Mouse (Mus musculus): ENCODE measurements at regions not wholly inside any gene's neighbourhood (a gene's known extent, or its start where the extent isn't known, plus 50 kb on each side); places are given as distances from the start of the nearest gene placed in this dataset.

DNA sequence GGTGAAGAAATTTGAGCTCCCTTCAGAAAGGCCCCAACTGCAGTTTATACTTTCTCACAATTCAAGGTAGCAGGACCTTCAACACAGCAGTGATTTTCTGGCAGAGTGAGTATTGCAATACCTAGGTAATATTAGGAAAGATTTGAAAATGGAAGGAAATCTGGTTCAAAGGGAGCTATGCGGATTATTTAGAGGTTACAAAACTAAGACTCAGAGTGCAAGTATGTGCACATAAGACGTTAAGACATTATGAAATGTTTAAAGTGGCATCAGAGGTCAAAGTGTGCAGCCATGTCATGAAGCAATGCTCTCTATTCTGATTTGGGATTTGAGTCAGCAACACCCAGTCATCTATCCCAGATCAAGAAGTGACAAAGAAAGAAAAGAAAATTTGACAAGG lies 164.6 kb downstream of the Ptn start:
- DNase-seq: no peak

DNA sequence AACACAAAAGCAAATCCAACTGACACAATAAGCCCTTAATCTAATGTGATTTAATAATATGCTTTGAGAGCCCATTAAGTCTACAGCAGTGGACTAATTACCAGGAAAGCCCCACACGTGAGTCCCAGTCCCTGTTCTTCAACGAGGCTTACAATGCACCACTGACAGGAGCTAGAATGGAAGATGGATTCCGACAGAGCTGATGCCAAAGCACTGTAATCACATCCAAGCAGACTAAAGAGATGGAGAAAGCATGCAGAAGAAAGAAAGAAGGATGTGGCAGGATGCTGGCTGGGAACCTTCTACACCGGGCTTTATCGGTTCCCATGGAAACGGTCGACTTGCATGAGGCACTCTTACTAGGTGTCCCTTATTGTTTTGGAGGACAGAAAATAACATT lies 165.1 kb downstream of the Ptn start:
- no peak for DNase-seq

DNA sequence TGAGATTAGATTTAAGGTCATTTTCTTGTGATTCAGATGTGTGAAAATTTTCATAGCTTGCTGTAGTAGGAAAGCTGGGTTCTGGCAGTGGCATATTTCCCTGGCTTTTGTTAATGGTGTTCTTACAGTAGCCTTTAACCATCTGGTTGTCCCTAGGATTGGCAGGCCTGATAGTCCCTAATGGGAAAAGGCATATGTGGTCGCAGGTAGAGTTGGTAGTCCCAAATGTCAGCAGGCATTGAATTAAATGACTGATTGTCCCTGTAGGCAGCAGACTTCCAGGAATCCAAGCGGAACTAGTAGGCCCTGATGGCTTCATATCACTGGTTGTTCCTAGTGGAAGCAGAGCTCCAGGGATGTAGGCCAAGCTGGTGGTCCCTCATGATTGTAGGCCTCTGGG lies 173.0 kb downstream of the Ptn start:
- no peak for DNase-seq

DNA sequence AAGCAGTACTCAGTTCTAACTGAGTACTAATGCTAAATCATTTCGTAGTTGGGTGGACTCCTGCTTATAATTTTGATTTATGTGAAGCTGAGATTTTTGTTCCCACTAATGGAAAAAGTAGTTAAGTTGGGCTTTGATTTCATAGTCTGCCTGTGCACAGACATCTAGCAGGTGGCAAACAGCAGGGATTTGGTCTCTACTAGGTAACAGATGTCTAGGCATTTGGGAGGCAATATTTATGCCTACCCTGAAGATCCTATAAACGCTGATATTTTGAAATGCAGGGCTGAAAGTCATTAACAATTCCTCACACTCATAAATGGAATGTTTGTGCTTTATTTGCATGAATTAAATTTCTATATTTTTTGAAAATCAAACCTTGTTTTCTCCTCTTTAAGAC lies 182.4 kb downstream of the Ptn start:
- peak in 1 of 2 experiments; percentile 2 for DNase-seq

DNA sequence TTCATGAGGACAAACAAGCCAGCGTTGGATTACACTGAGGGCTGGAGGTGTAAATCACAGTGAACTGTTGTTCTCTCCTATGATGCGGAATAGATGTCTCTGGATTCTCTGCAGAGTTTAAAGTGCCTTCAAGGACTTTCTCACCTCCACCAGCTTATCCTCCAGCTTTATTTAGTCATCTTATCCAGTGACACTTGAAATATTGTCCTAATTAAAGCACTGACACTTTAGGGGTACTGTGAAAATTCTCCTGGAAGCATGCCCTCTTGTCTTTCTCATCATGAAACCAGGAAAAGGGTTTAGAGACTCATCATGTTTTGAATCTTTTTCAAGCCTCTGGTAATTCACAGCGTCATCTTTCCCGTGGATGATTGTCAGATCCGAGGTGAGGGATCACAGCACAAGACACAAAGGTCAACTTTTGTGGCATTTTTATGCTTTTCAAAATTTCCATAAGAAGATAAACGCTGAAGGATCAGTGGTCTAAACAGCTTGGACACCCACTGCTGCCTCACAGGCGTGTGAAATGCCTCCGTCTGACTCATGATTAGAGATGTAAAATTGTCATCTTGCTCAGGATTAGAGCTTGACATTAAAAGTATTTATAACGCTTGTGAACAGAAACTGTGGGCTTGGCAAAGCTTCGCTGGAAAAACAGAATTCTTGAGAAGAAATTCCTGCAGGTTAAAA lies 201.6 kb downstream of the Ptn start:
- no peak for DNase-seq

DNA sequence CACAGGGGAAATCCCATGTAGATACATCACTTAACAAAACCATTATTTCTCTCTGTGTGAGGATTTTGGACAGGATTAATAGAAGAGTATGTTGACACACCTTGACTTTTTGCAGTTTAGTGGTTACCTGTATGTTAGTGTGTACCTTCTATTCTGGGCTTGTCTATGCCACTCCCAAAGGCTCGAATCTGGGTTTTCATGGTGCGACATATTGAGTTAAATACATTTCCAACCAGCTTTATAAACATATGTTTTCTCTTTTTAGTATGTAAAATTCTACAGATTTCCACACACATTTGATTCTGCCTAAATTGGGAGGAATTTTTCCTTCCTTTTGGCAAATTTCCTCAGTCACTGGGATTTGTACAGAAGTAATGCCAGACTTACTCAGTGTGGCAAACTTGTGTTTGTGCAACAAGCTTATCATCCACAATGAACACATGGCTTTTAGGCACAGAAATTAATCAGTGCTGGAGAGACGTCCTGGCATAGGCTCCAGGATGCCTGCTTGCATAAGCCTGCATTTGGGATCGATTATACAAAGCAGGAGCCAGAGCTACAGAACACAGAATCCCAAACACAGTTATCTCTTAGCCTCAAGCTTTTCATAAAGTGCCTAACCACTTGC lies 204.3 kb downstream of the Ptn start:
- DNase-seq: peak; percentile 37 to 58

DNA sequence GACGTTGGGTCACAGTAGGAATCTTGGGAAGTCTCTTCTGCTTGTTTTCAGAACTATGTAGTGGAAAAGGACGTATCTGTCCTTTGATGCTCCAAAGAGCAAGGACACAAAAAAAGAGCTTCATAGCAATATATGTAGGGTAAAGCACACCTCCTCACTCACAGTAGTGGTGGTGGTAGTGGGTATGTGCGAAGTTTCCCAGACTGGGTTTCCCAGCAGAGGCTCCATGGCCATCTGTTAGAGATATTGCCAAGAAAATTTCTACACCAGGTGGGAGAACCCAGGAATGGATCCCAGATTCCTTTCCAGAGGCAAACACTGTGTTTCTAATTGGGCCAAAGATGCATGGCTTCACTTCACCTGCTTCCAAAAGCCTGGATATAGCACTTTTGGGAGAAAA lies 205.2 kb downstream of the Ptn start:
- no peak for DNase-seq

DNA sequence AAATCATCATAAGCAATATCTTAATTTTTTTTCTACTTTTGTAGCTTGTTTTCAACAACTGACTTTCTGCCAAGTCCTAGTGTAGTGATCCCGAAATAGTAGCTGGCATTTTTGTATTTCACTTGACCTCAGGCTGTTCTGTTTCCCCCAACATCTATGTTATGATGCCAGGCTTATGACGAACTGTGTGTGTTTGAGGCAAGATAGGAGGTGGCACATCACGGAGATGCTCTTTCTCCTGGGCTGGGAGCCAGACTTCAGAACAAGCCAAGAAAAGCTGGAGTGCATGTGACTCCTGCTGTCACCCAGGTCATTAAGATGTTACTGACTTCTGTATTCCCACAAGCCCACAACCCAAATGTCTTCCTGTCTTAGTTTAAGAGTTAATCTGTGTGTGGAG lies 208.7 kb downstream of the Chrm2 start:
- DNase-seq: no peak

DNA sequence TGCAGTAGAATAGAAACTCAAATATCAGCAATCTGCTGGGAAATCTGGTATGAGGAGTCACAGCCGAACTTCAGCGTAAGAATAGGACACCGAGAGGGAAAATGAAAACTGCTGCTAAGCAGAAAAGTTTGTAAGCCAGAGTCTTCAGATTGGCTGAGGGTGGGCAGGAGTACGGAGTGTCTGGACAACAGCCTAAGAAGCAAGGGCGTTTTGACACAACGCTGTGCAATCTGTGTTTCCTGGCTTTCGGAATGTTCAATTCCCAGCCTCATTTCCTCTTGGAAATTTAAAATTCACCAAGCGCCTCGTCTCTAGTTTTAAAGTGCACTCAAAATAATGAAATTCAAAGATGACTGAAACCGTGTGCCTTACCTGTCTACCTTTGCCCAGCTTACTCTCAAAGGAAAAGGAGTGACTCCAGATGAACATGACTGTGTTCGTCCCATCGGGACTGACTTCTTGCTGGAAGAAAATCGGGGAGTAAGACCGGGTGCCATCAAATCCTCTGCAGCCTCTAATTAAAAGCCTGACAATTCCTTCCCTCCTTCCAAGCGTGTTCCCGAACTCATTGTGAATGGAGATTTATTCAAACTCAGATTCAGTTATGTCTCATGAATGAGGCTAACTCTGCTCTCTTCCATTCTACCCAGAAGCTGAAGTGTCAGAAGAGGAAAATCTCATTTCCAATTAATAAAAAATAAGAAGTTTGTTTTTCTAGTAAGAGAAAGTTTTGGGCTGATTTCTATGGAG lies 203.2 kb downstream of the Chrm2 start:
- peak; percentile 4 to 10 for DNase-seq

DNA sequence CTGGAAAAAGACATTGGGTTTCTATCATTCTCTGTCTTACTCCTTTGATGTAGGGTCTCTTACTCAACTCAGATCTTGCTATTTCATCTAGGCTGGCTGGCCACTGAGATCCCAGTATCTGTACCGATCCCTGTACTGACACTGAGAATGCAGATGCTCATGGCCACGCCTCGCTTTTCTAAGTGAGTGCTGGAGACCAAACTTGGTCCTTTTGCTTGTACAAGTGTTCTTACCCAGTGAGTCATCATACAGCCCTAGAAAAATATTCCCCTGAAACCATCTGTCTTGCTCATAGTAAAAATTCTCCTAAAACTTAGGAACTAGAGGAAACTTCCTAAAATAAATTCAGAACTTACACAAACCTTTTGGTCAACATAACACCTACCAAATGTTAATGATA lies 193.2 kb downstream of the Chrm2 start:
- DNase-seq: no peak

Measured in layer of hippocampus, postnatal 36 days (tissue).